Mouse (Mus musculus): Measurements from ENCODE around the gene Exosc2. TPM values are rescaled to one million over a fixed set of nuclear protein-coding genes. Genes with fewer than 3 reads are reported as not detected.

Gene Exosc2
- polyA plus RNA-seq, 2 experiments: 25.3 to 27.2 TPM

DNA sequence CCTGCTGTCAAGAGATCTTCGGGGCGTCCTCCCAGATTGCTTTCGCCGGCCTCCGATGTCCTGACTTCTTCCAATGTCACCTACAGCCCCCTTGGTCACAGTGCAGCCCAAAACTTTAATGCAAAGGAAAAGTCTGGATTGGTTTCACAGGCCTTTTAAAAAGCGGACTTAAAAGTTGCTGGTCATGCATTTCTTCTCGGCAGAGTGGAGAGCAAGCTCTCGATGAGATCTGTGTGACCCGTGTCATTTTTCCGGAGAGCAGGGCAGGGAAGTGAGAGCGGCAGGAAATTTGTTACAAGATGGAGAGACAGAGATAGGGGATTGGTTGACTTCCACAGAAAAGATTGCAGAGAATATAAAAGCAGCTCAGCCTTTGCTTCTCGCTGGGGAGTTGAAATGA, 18.5 kb downstream of the Exosc2 start:
- DNase-seq (ENCODE audit: low read depth in 3 of 3, low spot score in 3 of 3) (peak in 1 of 3 experiments; percentile 26), ATAC-seq (ENCODE audit: insufficient read depth) (no peak)
- peak overlapping the region; percentile 87 to 88 for H3K4me3 ChIP-seq (ENCODE audit: insufficient read depth in 1 of 2, low read depth in 2 of 2, low read length in 2 of 2)
- WGBS (ENCODE audit: insufficient replicate concordance): 0% methylated on average over 12 of the region's 12 CpGs
- peak overlapping the region; percentile 91 for H3K9ac ChIP-seq (replicated peaks)
- H3K9me3 ChIP-seq (ENCODE audit: control insufficient read depth, low read length): no peaks in the 10 kb centered on the region
- peaks cover 10 to 21% of the 10 kb centered on the region in 2 experiments for H3K4me1 ChIP-seq (replicated peaks; ENCODE audit: control insufficient read depth in 2 of 2, insufficient read depth in 2 of 2, low read length in 1 of 2)
- TF ChIP-seq EP300 (IDR thresholded peaks at IDR 0.05; ENCODE audit: low read depth) (no peak), CTCF (IDR thresholded peaks at IDR 0.05; ENCODE audit: low read depth) (no peak)
- peak overlapping the region; percentile 72 for H3K27ac ChIP-seq
- H3K27me3 ChIP-seq (ENCODE audit: control insufficient read depth, insufficient read depth, low read length): no peaks in the 10 kb centered on the region
- no peaks in the 10 kb centered on the region for H3K36me3 ChIP-seq (replicated peaks; ENCODE audit: control insufficient read depth, insufficient read depth, low read depth)
- peak overlapping the region; percentile 86 for H3K4me2 ChIP-seq (ENCODE audit: low read depth)

DNA sequence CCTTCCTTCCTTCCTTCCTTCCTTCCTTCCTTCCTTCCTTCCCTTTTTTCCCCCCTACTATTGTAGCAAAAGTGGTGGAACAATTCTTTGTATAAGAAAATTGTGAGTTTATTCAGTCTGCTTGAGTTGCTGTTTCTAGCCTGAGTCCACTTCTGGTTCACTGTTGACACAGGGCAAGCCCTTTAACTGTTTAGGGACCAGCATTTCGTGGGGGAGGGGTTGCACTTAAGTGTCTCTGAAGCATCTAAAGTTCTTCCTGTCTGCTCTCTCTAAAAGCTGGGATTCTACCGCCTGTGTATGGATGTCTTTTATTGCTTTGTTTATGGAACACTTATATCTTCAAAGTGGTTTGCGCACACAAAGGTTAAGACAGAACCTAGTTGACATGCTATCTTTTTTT, 19.5 kb downstream of the Exosc2 start:
- Histone ChIP-seq H3K9ac (replicated peaks) (peak overlapping the region; percentile 91), H3K4me3 (ENCODE audit: insufficient read depth in 1 of 2, low read depth in 2 of 2, low read length in 2 of 2) (peak overlapping the region; percentile 87 to 88), H3K9me3 (ENCODE audit: control insufficient read depth, low read length) (no peaks in the 10 kb centered on the region), H3K4me1 (replicated peaks; ENCODE audit: control insufficient read depth in 2 of 2, insufficient read depth in 2 of 2, low read length in 1 of 2) (peaks cover 10 to 21% of the 10 kb centered on the region in 2 experiments), H3K27ac (no peak overlapping the region), H3K27me3 (ENCODE audit: control insufficient read depth, insufficient read depth, low read length) (no peaks in the 10 kb centered on the region), H3K4me2 (ENCODE audit: low read depth) (peak overlapping the region; percentile 86), H3K36me3 (replicated peaks; ENCODE audit: control insufficient read depth, insufficient read depth, low read depth) (no peaks in the 10 kb centered on the region)
- no peak for DNase-seq (ENCODE audit: low read depth in 3 of 3, low spot score in 3 of 3)
- TF ChIP-seq EP300 (IDR thresholded peaks at IDR 0.05; ENCODE audit: low read depth) (no peak), CTCF (IDR thresholded peaks at IDR 0.05; ENCODE audit: low read depth) (no peak)
- ATAC-seq (ENCODE audit: insufficient read depth): no peak
- 40% methylated on average over 3 of the region's 3 CpGs for whole genome bisulfite sequencing (ENCODE audit: insufficient replicate concordance)

GRCm38 (mm10) chr2:31698209-31698608, 27.7 kb downstream of the Exosc2 start:
- no peak overlapping the region for H3K27ac ChIP-seq
- DNase-seq (ENCODE audit: low read depth in 3 of 3, low spot score in 3 of 3) (no peak), ATAC-seq (ENCODE audit: insufficient read depth) (no peak)
- peaks cover 5% of the 10 kb centered on the region; the same call in 1 of the 2 replicates for H3K36me3 ChIP-seq (replicated peaks; ENCODE audit: control insufficient read depth, insufficient read depth, low read depth)
- H3K4me2 ChIP-seq (ENCODE audit: low read depth): no peak overlapping the region
- H3K9ac ChIP-seq (replicated peaks): no peak overlapping the region
- no peaks in the 10 kb centered on the region for H3K9me3 ChIP-seq (ENCODE audit: control insufficient read depth, low read length)
- H3K27me3 ChIP-seq (ENCODE audit: control insufficient read depth, insufficient read depth, low read length): no peaks in the 10 kb centered on the region
- no peak overlapping the region for H3K4me3 ChIP-seq (ENCODE audit: insufficient read depth in 1 of 2, low read depth in 2 of 2, low read length in 2 of 2)
- H3K4me1 ChIP-seq (replicated peaks; ENCODE audit: control insufficient read depth in 2 of 2, insufficient read depth in 2 of 2, low read length in 1 of 2): peaks cover 0 to 5% of the 10 kb centered on the region in 2 experiments; a peak in 2 of 4 replicates
- TF ChIP-seq CTCF (IDR thresholded peaks at IDR 0.05; ENCODE audit: low read depth) (0 out of 2 replicates have a peak, but pooled peaks have one; percentile 39), EP300 (IDR thresholded peaks at IDR 0.05; ENCODE audit: low read depth) (no peak)

DNA sequence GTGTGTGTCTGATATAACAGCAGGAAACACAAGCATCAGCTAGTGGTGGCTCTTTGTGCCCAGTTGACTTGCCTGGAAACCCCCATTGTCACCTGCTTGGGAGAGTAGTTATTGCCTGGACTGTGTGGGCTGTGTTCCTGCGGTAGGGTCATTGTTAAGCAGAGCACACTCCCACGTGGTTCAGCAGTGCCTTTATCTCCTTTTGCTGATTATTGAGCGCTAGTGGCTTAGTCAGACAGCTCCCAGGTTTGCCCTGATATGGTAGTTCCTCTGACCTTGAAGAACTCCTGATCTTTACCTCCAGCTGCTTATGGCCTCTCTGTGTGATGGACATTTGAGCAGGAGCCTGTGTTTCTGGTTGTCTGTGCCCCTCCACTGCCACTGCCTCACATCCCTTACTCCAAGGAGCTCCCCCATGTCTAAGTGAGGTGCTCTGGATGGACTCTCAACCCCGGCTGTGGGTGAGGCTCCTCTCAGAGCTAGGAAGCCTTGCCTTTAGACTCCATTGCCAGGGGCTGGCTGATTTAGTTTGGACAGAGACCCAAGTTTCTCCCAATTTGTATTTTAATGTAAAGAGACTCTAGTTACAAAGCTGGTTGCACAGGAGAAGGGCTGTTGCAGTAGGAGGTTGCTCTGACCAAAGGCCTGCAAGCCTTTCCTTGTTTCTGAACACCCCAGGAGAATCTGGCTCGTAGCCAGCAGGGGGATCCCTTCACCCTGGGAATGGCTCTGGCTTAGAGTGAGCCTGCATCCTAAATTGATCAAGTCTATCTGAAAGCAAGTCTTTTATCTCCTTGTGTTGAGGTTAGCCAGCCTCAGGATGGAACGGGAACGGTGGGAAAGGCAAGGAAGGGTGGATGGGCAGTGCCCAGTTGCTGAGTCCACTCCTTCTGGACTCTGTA, 30.3 kb downstream of the Exosc2 start:
- no peaks in the 10 kb centered on the region for H3K9me3 ChIP-seq (ENCODE audit: control insufficient read depth, low read length)
- 39% methylated on average over 7 of the region's 7 CpGs for WGBS (ENCODE audit: insufficient replicate concordance)
- no peak overlapping the region for H3K4me3 ChIP-seq (ENCODE audit: insufficient read depth in 1 of 2, low read depth in 2 of 2, low read length in 2 of 2)
- DNase-seq (ENCODE audit: low read depth in 3 of 3, low spot score in 3 of 3) (no peak), ATAC-seq (ENCODE audit: insufficient read depth) (peak; percentile 51; the same call in 1 of the 2 replicates)
- H3K4me2 ChIP-seq (ENCODE audit: low read depth): no peak overlapping the region
- H3K36me3 ChIP-seq (replicated peaks; ENCODE audit: control insufficient read depth, insufficient read depth, low read depth): peaks cover 2% of the 10 kb centered on the region; the same call in 1 of the 2 replicates
- peaks cover 0 to 5% of the 10 kb centered on the region in 2 experiments; a peak in 2 of 4 replicates for H3K4me1 ChIP-seq (replicated peaks; ENCODE audit: control insufficient read depth in 2 of 2, insufficient read depth in 2 of 2, low read length in 1 of 2)
- TF ChIP-seq EP300 (IDR thresholded peaks at IDR 0.05; ENCODE audit: low read depth) (no peak), CTCF (IDR thresholded peaks at IDR 0.05; ENCODE audit: low read depth) (no peak; the same call in 1 of the 2 replicates)
- no peak overlapping the region for H3K9ac ChIP-seq (replicated peaks)
- no peak overlapping the region for H3K27ac ChIP-seq
- no peaks in the 10 kb centered on the region for H3K27me3 ChIP-seq (ENCODE audit: control insufficient read depth, insufficient read depth, low read length)

DNA sequence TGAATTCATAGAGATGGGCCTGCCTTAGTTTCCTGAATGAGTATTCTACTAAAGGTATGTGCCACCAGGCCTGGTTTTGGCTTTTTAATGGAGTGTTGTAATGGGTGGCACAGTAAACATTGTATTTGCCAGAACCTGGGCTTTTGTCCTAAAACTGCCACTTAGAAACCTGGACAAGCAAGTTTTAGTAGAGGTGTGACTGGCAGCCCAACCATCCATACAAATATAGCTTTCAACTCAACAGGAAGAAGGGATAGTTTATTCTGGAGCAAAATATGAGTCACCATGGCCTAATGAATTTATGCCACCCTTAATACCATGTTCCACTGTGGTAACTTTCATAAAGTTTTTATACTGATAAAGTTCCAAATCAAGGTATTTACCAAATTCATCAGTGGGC, 32.7 kb downstream of the Exosc2 start:
- H3K4me2 ChIP-seq (ENCODE audit: low read depth): no peak overlapping the region
- no peaks in the 10 kb centered on the region for H3K36me3 ChIP-seq (replicated peaks; ENCODE audit: control insufficient read depth, insufficient read depth, low read depth)
- H3K4me3 ChIP-seq (ENCODE audit: insufficient read depth in 1 of 2, low read depth in 2 of 2, low read length in 2 of 2): no peak overlapping the region
- ATAC-seq (ENCODE audit: insufficient read depth) (no peak), DNase-seq (ENCODE audit: low read depth in 3 of 3, low spot score in 3 of 3) (no peak)
- no peak overlapping the region for H3K27ac ChIP-seq
- H3K4me1 ChIP-seq (replicated peaks; ENCODE audit: control insufficient read depth in 2 of 2, insufficient read depth in 2 of 2, low read length in 1 of 2): peaks cover 0 to 13% of the 10 kb centered on the region in 2 experiments; a peak in 3 of 4 replicates
- TF ChIP-seq CTCF (IDR thresholded peaks at IDR 0.05; ENCODE audit: low read depth) (no peak), EP300 (IDR thresholded peaks at IDR 0.05; ENCODE audit: low read depth) (no peak)
- no peaks in the 10 kb centered on the region for H3K9me3 ChIP-seq (ENCODE audit: control insufficient read depth, low read length)
- no peak overlapping the region for H3K9ac ChIP-seq (replicated peaks)
- H3K27me3 ChIP-seq (ENCODE audit: control insufficient read depth, insufficient read depth, low read length): no peaks in the 10 kb centered on the region

Measured in liver, embryonic 14.5 days (tissue).